8 mouse cellular contexts compared by ENCODE assay signal in genomic region chr4:148662168-148662965, GRCm38 (mm10). TPM values are rescaled to one million over a fixed set of nuclear protein-coding genes. Genes with fewer than 3 reads are reported as not detected.
DNase-seq lines count a peak whose midpoint lies in the region; ATAC-seq and TF ChIP-seq lines count a peak whose summit lies in the region.

No protein-coding gene starts in this region.

- DNase-seq in Muller cell, postnatal 12 days (ENCODE audit: inconsistent ontology term) = peak; percentile 37
- DNase-seq in layer of hippocampus, adult 2 months (ENCODE audit: low spot score in 2 of 2) = peak in 1 of 2 experiments; percentile 57
- DNase-seq in lung, postnatal 0 days (ENCODE audit: low spot score) = peak; percentile 70
- peak; percentile 46 for DNase-seq in retina, adult 2 months (ENCODE audit: low read depth, low spot score)

- peaks cover 4% of the 10 kb centered on the region; the same call in 1 of the 2 replicates for H3K4me1 ChIP-seq in forebrain, embryonic 13.5 days
- no peaks in the 10 kb centered on the region for H3K4me1 ChIP-seq in lung, postnatal 0 days (ENCODE audit: insufficient read depth, low read depth, low read length)

- TF ChIP-seq EP300 in lung, postnatal 0 days (IDR thresholded peaks at IDR 0.05) = no peak

- H3K36me3 ChIP-seq in forebrain, embryonic 13.5 days (ENCODE audit: poor library complexity, severe bottlenecking) = no peaks in the 10 kb centered on the region
- H3K36me3 ChIP-seq in lung, postnatal 0 days (ENCODE audit: insufficient read depth, low read length) = no peaks in the 10 kb centered on the region

- H3K27ac ChIP-seq in forebrain, embryonic 13.5 days = no peak overlapping the region
- H3K27ac ChIP-seq in layer of hippocampus, adult 2 months = no peak overlapping the region
- no peak overlapping the region for H3K27ac ChIP-seq in lung, postnatal 0 days (ENCODE audit: low read length)

- peaks cover 4% of the 10 kb centered on the region; the same call in 1 of the 2 replicates for H3K27me3 ChIP-seq in forebrain, embryonic 13.5 days
- H3K27me3 ChIP-seq in lung, postnatal 0 days (replicated peaks; ENCODE audit: insufficient read depth, low read length) = no peaks in the 10 kb centered on the region

- 0 out of 2 replicates have a peak, but pooled peaks have one; percentile 36 for ATAC-seq in cerebellum, adult (ENCODE audit: insufficient number of reproducible peaks, low FRiP score, low TSS enrichment)
- no peak for ATAC-seq in forebrain, embryonic 13.5 days
- peak; percentile 9 to 54; a peak in 1 of 4 replicates for ATAC-seq in hematopoietic stem cell, adult 5-6 weeks (replicated peaks in 1 of 2; ENCODE audit: insufficient read depth in 1 of 2, low FRiP score in 2 of 2, low TSS enrichment in 1 of 2, low read depth in 1 of 2, poor library complexity in 2 of 2, severe bottlenecking in 2 of 2)
- ATAC-seq in lung, postnatal 0 days = peak; percentile 44
- ATAC-seq in inflammation-experienced regulatory T-cells, adult 6 months = no peak

- peak; percentile 89 for TF ChIP-seq CTCF in layer of hippocampus, adult 2 months (conservative IDR thresholded peaks at IDR 0.05)
- peak; percentile 92 for TF ChIP-seq CTCF in lung, postnatal 0 days (IDR thresholded peaks at IDR 0.05)

- peak overlapping the region; percentile 23; the same call in 1 of the 2 replicates for H3K9ac ChIP-seq in forebrain, embryonic 13.5 days
- no peak overlapping the region for H3K9ac ChIP-seq in lung, postnatal 0 days (replicated peaks; ENCODE audit: low read depth)

- WGBS in forebrain, embryonic 13.5 days = 39% methylated on average over 21 of the region's 21 CpGs
- WGBS in lung, postnatal 0 days = 31% methylated on average over 21 of the region's 21 CpGs

- no peaks in the 10 kb centered on the region for H3K9me3 ChIP-seq in forebrain, embryonic 13.5 days (replicated peaks)
- H3K9me3 ChIP-seq in lung, postnatal 0 days (ENCODE audit: low read length) = no peaks in the 10 kb centered on the region

- no peak overlapping the region for H3K4me3 ChIP-seq in forebrain, embryonic 13.5 days
- no peak overlapping the region for H3K4me3 ChIP-seq in layer of hippocampus, adult 2 months
- H3K4me3 ChIP-seq in lung, postnatal 0 days (ENCODE audit: low read depth, low read length) = no peak overlapping the region

- peak overlapping the region; percentile 42 for H3K4me2 ChIP-seq in forebrain, embryonic 13.5 days
- H3K4me2 ChIP-seq in lung, postnatal 0 days (replicated peaks; ENCODE audit: low read depth, low read length) = peak overlapping the region; percentile 25; the same call in 1 of the 2 replicates

RNA-seq across cellular contexts. Expression of gene Gm572, which starts 19.2 kb away (rescaled TPM):
- polyA plus RNA-seq in forebrain, embryonic 13.5 days (2015; fragmentation: Nextera tagmentation; extraction: Ambion mirVana) = not detected in 2 replicates
- not detected in 2 replicates for total RNA-seq in hematopoietic stem cell, adult 5-6 weeks (2017)
- total RNA-seq in layer of hippocampus, adult 2 months (2021) = not detected
- not detected in 2 replicates for polyA plus RNA-seq in lung, postnatal 0 days (2015; fragmentation: Nextera tagmentation; extraction: Ambion mirVana)
- not detected for polyA plus RNA-seq in inflammation-experienced regulatory T-cells, adult 6 months (2017; shearing (Covaris generic))

RNA-seq across cellular contexts. Expression of gene Tardbp, which starts 35.5 kb away (rescaled TPM):
- polyA plus RNA-seq in forebrain, embryonic 13.5 days (2015; fragmentation: Nextera tagmentation; extraction: Ambion mirVana) = 364 and 366 TPM in 2 replicates
- 356 and 659 TPM in 2 replicates for total RNA-seq in hematopoietic stem cell, adult 5-6 weeks (2017)
- 100 to 1,000 TPM; 233 to 237 TPM for total RNA-seq in layer of hippocampus, adult 2 months (2021)
- 124 and 157 TPM in 2 replicates for polyA plus RNA-seq in lung, postnatal 0 days (2015; fragmentation: Nextera tagmentation; extraction: Ambion mirVana)
- 100 to 1,000 TPM; 149 to 182 (median 164) TPM for polyA plus RNA-seq in inflammation-experienced regulatory T-cells, adult 6 months (2017; shearing (Covaris generic))

Comparison
In these comparisons a context has a peak if more than half of its experiments do, and no peak if none do; other contexts are left out.
1. ATAC-seq: peak in cerebellum, adult (single experiment), hematopoietic stem cell, adult 5-6 weeks (2 of 2) and lung, postnatal 0 days (single experiment); none in forebrain, embryonic 13.5 days (single experiment) and inflammation-experienced regulatory T-cells, adult 6 months (single experiment).